Mouse (Mus musculus) gastrocnemius, adult 18-20 months (tissue): ENCODE measurements around the gene Oas1g. TPM values are rescaled to one million over a fixed set of nuclear protein-coding genes. Genes with fewer than 3 reads are reported as not detected.

Source experiments
- microRNA-seq: library from miRNA; unstranded; fragments of <30 nt; microRNA quantifications from one replicate; pipeline ENCODE4 v1.2.0, GENCODE M21; 2021
- total RNA-seq, 2 experiments: library from RNA; stranded (reverse); gene quantifications; 2 replicates each; pipeline ENCODE4 v1.2.3; 2021

Gene Oas1g
- total RNA-seq, 2 experiments from 2014 or later: not detected

Small RNAs within 50 kb of the gene (microRNA-seq; reads per million reads assigned to microRNA genes)
- not detected for gene Gm22907

Other genes with a start within 250 kb of the Oas1g start
- not detected for gene Rasal1, start 238.8 kb downstream of the Oas1g start, total RNA-seq
- gene Dtx1, start 175.7 kb downstream of the Oas1g start, total RNA-seq: under 1 TPM; 0.41 to 0.74 TPM
- under 1 TPM; 0.19 to 0.25 TPM for gene Oas2, start 137.8 kb downstream of the Oas1g start, total RNA-seq
- gene Oas3, start 110.0 kb downstream of the Oas1g start, total RNA-seq: not detected
- not detected for gene Oas1e, start 92.1 kb downstream of the Oas1g start, total RNA-seq
- under 1 TPM in 1 of 2 experiments, not detected in 1; 0.09 TPM for gene Oas1c, start 75.1 kb downstream of the Oas1g start, total RNA-seq
- gene Oas1f, start 40.2 kb downstream of the Oas1g start, total RNA-seq: not detected
- not detected for gene Oas1h, start 26.2 kb downstream of the Oas1g start, total RNA-seq
- under 1 TPM; 0.12 to 0.16 TPM for gene Oas1a, start 19.9 kb upstream of the Oas1g start, total RNA-seq
- gene Oas1d, start 26.9 kb upstream of the Oas1g start, total RNA-seq: not detected
- not detected for gene Rph3a, start 122.5 kb upstream of the Oas1g start, total RNA-seq